Mouse (Mus musculus) C2C12 (cell line): Measurements from ENCODE around the gene Gcm1. TPM values are rescaled to one million over a fixed set of nuclear protein-coding genes. Genes with fewer than 3 reads are reported as not detected.

Experiments used
- H3K27me3 ChIP-seq: one replicate; pipeline ENCODE4 v1.6.1; 2011; ENCODE audit not compliant: control insufficient read depth, insufficient read depth, insufficient read length
- H3K36me3 ChIP-seq: one replicate; pipeline ENCODE4 v1.6.1; 2011; ENCODE audit not compliant: control insufficient read depth, insufficient read depth
- H3K4me3 ChIP-seq: one replicate; pipeline ENCODE4 v1.5.1; 2011; ENCODE audit warnings: mild to moderate bottlenecking, control low read depth; ENCODE audit not compliant: poor library complexity, insufficient read depth, severe bottlenecking
- H3K79me2 ChIP-seq: one replicate; pipeline ENCODE4 v1.6.1; 2011; ENCODE audit not compliant: control insufficient read depth, insufficient read depth
- H3K79me3 ChIP-seq: one replicate; pipeline ENCODE4 v1.6.1; 2011; ENCODE audit warnings: low read depth, control low read depth
- H3ac ChIP-seq: one replicate; pipeline ENCODE3; 2011; ENCODE audit warnings: low read depth; ENCODE audit not compliant: control insufficient read depth, insufficient read length
- CEBPB ChIP-seq: IDR thresholded peaks from one replicate; pipeline ENCODE4 v1.6.1; 2011; ENCODE audit warnings: low read depth, mild to moderate bottlenecking, control low read depth, moderate library complexity
- CTCF ChIP-seq: IDR thresholded peaks from one replicate; pipeline ENCODE4 v1.5.1; 2011; ENCODE audit not compliant: control insufficient read depth, insufficient read depth, insufficient read length
- FOSL1 ChIP-seq: IDR thresholded peaks from one replicate; pipeline ENCODE4 v1.8.0; 2011; ENCODE audit warnings: mild to moderate bottlenecking, low read length; ENCODE audit not compliant: poor library complexity, insufficient read depth, severe bottlenecking
- MAX ChIP-seq: IDR thresholded peaks from one replicate; pipeline ENCODE4 v1.6.1; 2011; ENCODE audit warnings: mild to moderate bottlenecking, control low read depth
- MYOD1 ChIP-seq: IDR thresholded peaks from one replicate; pipeline ENCODE4 v1.6.1; 2011; ENCODE audit warnings: low read depth; ENCODE audit not compliant: control insufficient read depth, insufficient read length
- MYOG ChIP-seq: IDR thresholded peaks from one replicate; pipeline ENCODE4 v1.6.1; 2011; ENCODE audit not compliant: control insufficient read depth, insufficient read length; ENCODE audit errors: extremely low read depth
- USF1 ChIP-seq: IDR thresholded peaks from one replicate; pipeline ENCODE4 v1.6.1; 2011; ENCODE audit warnings: low read depth, mild to moderate bottlenecking, control low read depth, moderate library complexity
- polyA plus RNA-seq: library from polyadenylated mRNA; unstranded; fragments of >200 nt; fragmentation: generic; extraction: Trizol; gene quantifications from one replicate; pipeline ENCODE4 v1.2.1, GENCODE M21; 2012; ENCODE audit warnings: missing spikeins

The Gcm1 gene
- polyA plus RNA-seq, 1 experiment, result not detected

DNA sequence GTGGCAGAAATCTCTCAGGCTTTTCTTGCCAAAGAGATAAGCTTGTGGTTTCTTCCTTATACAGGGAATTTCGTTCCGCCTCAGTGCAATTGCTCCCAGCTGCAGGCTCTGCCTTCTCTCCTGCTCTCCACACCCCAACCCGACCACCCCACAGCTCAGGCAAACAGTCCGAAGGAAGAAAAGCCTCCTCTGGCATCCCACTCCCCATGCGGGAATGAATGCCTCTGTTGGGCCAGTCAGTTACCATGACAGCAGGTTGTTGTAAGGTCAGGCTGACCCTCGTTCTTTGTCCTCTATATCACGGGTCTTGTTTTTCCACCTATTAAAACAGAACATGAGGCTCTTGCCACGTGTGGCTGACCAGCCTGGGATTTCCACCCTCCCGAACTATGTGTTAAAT lies 30.5 kb upstream of the Gcm1 start:
- Histone ChIP-seq H3K36me3 (no peaks in the 10 kb centered on the region), H3K79me2 (no peaks in the 10 kb centered on the region), H3K79me3 (no peaks in the 10 kb centered on the region), H3K27me3 (no peaks in the 10 kb centered on the region), H3K4me3 (no peak overlapping the region), H3ac (no peak overlapping the region)
- TF ChIP-seq USF1, result no peak

- TF ChIP-seq CEBPB (peak; percentile 91), MYOD1 (peak; percentile 76), USF1 (peak; percentile 10), CTCF (no peak), MAX (peak; percentile 64), FOSL1 (peak; percentile 37), MYOG (no peak)
- Histone ChIP-seq H3K4me3 (no peak overlapping the region), H3K36me3 (no peaks in the 10 kb centered on the region), H3ac (no peak overlapping the region), H3K79me3 (no peaks in the 10 kb centered on the region), H3K27me3 (no peaks in the 10 kb centered on the region), H3K79me2 (no peaks in the 10 kb centered on the region)
Measured at GRCm38 (mm10) chr9:78022187-78022945, 29.4 kb upstream of the Gcm1 start.

DNA sequence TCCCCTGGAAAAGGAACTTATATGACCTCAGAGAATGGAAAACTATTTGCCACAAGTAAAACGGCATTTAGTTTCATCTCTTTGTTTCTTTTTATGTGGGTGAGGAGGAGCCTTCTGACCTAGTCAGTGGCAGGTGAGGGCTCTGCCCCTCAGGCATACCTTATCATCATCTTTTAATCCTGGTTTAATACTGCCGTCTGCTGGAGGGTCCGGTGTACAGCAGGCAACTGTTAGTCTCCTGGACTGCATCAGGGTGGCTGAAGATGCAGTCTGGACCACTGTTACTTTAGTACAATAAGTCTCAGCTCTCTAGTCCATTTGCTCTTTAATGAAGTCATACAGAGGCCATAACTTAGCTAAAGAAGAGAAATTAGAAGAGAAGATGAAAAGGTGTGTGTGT lies 26.9 kb upstream of the Gcm1 start:
- Histone ChIP-seq H3K4me3 (no peak overlapping the region), H3ac (no peak overlapping the region), H3K79me2 (no peaks in the 10 kb centered on the region), H3K36me3 (no peaks in the 10 kb centered on the region), H3K79me3 (no peaks in the 10 kb centered on the region), H3K27me3 (no peaks in the 10 kb centered on the region)
- no peak for TF ChIP-seq FOSL1
- no peak for TF ChIP-seq MAX
- no peak for TF ChIP-seq CEBPB
- no peak for TF ChIP-seq USF1
- no peak for TF ChIP-seq MYOD1
- no peak for TF ChIP-seq MYOG
- TF ChIP-seq CTCF, result peak; percentile 71

DNA sequence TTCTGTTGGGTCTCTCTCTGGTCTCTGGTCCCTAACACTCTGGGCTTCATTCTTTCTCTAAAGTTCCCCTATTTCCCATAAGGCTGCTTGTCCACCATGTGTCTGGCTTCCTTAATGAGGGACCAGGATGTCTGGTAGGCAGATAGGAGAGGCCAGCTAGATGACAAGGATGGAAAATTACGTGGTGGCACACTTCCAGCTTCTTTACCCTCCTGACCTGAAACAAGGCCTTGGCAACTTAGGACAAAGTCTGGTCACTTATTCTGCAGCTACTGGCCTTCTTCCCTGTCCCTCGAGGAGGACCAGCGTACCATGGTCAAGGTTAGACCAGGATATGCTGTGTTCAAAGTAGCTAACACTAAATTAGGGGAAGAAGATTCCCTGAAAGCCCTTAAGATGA lies 24.6 kb upstream of the Gcm1 start:
- no peaks in the 10 kb centered on the region for H3K79me3 ChIP-seq
- no peak overlapping the region for H3K4me3 ChIP-seq
- TF ChIP-seq MAX (no peak), MYOD1 (no peak), MYOG (no peak), CTCF (no peak), FOSL1 (no peak), USF1 (no peak), CEBPB (no peak)
- no peak overlapping the region for H3ac ChIP-seq
- no peaks in the 10 kb centered on the region for H3K36me3 ChIP-seq
- H3K27me3 ChIP-seq, result no peaks in the 10 kb centered on the region
- no peaks in the 10 kb centered on the region for H3K79me2 ChIP-seq

GRCm38 (mm10) chr9:78030835-78031456 lies 20.8 kb upstream of the Gcm1 start:
- Histone ChIP-seq H3K36me3 (no peaks in the 10 kb centered on the region), H3K27me3 (no peaks in the 10 kb centered on the region), H3K79me2 (no peaks in the 10 kb centered on the region), H3K4me3 (no peak overlapping the region), H3ac (no peak overlapping the region), H3K79me3 (no peaks in the 10 kb centered on the region)
- TF ChIP-seq MAX (no peak), MYOG (no peak), FOSL1 (no peak), USF1 (no peak), CEBPB (no peak), CTCF (no peak), MYOD1 (no peak)

- TF ChIP-seq FOSL1, result no peak
- no peak for TF ChIP-seq MAX
- no peak for TF ChIP-seq MYOG
- no peak for TF ChIP-seq CTCF
- TF ChIP-seq USF1, result no peak
- no peak for TF ChIP-seq MYOD1
- no peak for TF ChIP-seq CEBPB
- Histone ChIP-seq H3K36me3 (no peaks in the 10 kb centered on the region), H3K4me3 (no peak overlapping the region)
Measured at GRCm38 (mm10) chr9:78032930-78033329, 18.8 kb upstream of the Gcm1 start.

More at GRCm38 (mm10) chr9:78032930-78033329, 18.8 kb upstream of the Gcm1 start:
- no peaks in the 10 kb centered on the region for H3K79me2 ChIP-seq
- no peaks in the 10 kb centered on the region for H3K79me3 ChIP-seq
- no peaks in the 10 kb centered on the region for H3K27me3 ChIP-seq
- no peak overlapping the region for H3ac ChIP-seq
